Mouse (Mus musculus) olfactory bulb, adult 2 months (tissue): ENCODE data around the gene Cap1. TPM values are rescaled to one million over a fixed set of nuclear protein-coding genes. Genes with fewer than 3 reads are reported as not detected.

Source experiments
- H3K27ac ChIP-seq: fragments of 200-500 bp; 2 replicates; pipeline ENCODE4 v1.5.1; 2012; ENCODE audit warnings: low read depth, low read length; ENCODE audit not compliant: insufficient read depth
- H3K4me1 ChIP-seq: fragments of 200-500 bp; 2 replicates; pipeline ENCODE4 v1.6.1; 2012; ENCODE audit warnings: low read length; ENCODE audit not compliant: control insufficient read depth, insufficient read depth
- H3K4me3 ChIP-seq: fragments of 200-500 bp; 2 replicates; pipeline ENCODE4 v1.5.1; 2012; ENCODE audit warnings: mild to moderate bottlenecking, low read depth, low read length, moderate library complexity; ENCODE audit not compliant: insufficient read depth
- CTCF ChIP-seq: fragments of 200-500 bp; IDR thresholded peaks from 2 replicates; pipeline ENCODE4 v1.5.1; 2012; ENCODE audit warnings: low read depth, mild to moderate bottlenecking, low read length, moderate library complexity; ENCODE audit not compliant: insufficient read depth
- POLR2A ChIP-seq: fragments of 200-500 bp; IDR thresholded peaks from 2 replicates; pipeline ENCODE4 v1.6.1; 2012; ENCODE audit warnings: mild to moderate bottlenecking, low read depth, low read length, moderate library complexity; ENCODE audit not compliant: insufficient read depth
- WGBS: fragments of 180-500 bp; shearing (Covaris S2); methylation state at CpG from one replicate; pipeline ENCODE4 v1.1.7; 2018; 5-methylcytosine and 5-hydroxymethylcytosine counted together
- polyA plus RNA-seq: library from polyadenylated mRNA; stranded (reverse); fragments of >200 nt; gene quantifications from 2 replicates; pipeline ENCODE4 v1.2.4, GENCODE M21; 2012; ENCODE audit warnings: low replicate concordance; ENCODE audit not compliant: missing spikeins, insufficient read depth, insufficient read length

The Cap1 gene
- polyA plus RNA-seq, 1 experiment: 117 TPM

DNA sequence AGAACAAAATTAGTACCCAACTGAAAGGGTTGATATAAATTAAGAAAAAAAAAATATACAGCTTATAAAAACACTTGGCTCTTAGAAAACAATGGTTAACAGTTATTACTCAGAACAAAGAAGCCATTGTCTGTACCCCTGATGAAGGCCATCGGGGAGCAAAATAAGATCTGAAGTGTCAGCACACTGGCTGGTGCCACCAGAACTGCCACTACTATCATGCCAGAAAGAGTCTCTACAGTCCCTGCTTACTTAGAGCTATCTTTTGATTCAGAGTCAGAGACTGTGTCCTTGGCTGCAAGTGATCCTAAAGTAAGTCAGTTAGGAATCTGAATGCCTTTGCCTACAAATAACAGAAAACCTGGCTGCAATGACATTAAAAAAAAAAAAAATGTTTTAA, 5.7 kb upstream of the Cap1 start:
- TF ChIP-seq POLR2A (no peak), CTCF (no peak)
- Histone ChIP-seq H3K4me1 (peaks cover 4% of the 10 kb centered on the region), H3K4me3 (no peak overlapping the region), H3K27ac (no peak overlapping the region)
- WGBS: 8% methylated on average over 1 of the region's 1 CpGs

DNA sequence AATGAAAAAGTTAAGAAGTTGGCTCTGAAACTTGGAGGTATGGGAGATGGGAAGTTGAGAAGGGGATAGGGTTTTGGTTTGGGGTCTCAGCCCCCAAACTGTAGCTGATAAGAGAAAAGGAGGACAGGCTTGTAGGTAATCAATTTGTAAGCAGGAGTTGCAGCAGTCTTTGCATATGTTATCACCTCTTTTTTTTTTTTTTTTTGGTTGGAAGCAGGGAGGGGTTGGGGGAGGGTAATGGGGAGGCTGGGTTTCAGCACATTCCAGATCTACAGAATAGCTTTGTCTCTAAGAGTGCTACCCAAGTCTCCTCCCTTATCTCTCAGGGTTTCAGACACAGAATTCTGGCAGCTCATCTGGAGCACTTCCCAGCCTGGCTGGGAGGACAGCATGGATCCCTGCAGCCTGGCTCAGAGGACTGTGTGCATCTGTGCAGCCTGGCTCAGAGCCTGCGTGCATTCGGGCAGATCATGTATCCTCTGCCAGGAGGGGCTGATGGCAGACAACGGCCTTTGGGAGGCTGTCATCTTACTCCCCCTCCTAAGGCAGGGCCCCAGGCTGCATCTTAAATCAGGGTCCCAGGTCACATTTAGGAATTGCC, 5.1 kb upstream of the Cap1 start:
- Histone ChIP-seq H3K27ac (peak overlapping the region; percentile 58), H3K4me1 (peaks cover 4% of the 10 kb centered on the region), H3K4me3 (no peak overlapping the region)
- TF ChIP-seq CTCF (no peak), POLR2A (no peak)
- 11% methylated on average over 3 of the region's 3 CpGs for WGBS

DNA sequence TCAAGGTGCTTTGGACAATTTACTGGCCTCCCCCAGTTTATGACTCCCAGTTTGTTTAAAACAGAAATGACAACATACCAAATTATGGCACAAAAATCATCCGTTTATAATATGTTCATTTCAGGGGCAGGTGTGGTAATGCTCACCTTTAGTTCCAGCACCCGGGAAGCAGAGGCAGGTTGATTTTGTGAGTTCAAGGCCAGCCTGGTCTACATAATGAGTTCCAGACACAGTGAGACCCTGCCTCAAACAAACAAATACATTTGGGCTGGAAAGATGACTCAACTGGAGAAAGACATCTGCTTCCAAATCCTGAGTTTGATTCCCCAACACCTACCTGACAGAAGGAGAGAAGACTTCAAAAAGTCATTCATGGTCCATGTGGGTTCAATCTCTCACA, 1.5 kb upstream of the Cap1 start:
- no peak for TF ChIP-seq POLR2A
- TF ChIP-seq CTCF: no peak
- Histone ChIP-seq H3K27ac (peak overlapping the region; percentile 98), H3K4me3 (no peak overlapping the region), H3K4me1 (peaks cover 6% of the 10 kb centered on the region)
- WGBS: 76% methylated on average over 2 of the region's 2 CpGs

DNA sequence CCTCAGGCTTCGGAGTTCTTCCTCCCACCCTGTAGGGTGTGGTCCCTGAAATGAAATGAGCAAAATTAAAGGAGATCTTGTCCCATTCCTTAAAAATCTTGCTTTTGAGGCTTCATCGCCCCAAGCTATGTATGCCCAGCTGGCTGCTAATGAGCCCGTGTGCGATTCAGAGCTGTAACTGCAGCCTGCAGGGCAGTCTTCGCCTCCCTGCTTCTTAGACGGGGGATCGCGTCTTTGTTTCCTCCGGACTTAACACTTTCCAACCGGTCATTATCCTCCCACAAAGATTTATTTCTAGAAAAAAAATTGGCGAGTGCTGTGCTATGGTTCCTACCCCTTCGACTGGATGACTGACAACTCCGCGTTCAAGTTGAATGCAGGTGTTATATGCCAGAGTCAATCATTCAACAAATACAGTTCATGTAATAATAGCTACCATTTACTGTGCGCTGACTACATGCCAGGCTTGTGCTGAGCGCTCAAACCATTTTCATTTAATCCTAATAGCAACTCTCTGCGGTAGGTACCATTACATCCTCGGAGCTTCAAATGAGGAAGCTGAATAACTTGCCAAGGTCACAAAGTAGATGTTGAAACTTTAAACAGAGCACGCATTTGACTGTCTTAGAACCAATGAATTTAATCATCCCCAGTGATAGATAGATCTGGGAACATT, 861 bp upstream of the Cap1 start:
- Histone ChIP-seq H3K4me1 (peaks cover 8% of the 10 kb centered on the region), H3K27ac (peak overlapping the region; percentile 98), H3K4me3 (peak overlapping the region; percentile 63)
- TF ChIP-seq CTCF: no peak
- TF ChIP-seq POLR2A: no peak
- under 1% methylated on average over 19 of the region's 19 CpGs for WGBS

DNA sequence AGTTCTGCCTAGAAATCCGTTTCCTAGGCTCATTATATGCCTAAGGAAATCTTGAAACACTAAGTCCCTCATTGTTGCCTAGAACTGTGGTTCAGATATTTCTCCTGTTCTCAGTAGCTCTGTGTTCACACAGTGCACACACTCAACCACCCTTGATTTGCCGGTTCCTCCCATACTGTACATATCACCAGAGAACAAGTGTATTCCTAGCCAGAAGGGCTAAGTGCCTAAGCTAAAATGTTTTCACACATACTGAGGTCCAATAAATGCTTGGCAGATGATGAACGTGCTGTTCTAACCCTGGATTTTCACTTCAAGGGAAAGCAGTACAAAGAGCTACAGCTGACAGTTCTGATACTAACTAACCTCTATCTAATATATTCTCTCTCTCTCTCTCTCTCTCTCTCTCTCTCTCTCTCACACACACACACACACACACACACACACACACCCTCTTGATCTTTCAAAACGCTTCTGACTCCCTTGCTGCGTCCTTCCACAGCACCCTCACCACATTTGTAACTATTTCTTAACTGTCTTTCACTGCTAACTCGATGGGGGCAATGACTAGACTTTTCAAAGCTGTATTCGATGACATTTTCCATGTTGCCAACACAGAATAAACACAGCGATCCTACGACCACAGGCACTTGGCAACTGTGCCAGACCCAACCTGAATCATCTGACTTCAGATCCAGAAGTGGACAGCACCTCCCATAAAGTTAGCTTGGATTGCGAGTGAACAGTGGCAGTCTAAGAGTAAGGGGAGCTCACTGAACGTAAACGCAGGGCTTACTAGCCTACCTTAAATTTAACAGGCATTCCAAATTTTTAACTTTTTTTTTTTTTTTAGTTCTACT, 1.1 kb downstream of the Cap1 start:
- Histone ChIP-seq H3K27ac (peak overlapping the region; percentile 46; the same call in 1 of the 2 replicates), H3K4me1 (peaks cover 10% of the 10 kb centered on the region), H3K4me3 (peak overlapping the region; percentile 72)
- TF ChIP-seq POLR2A: no peak
- no peak for TF ChIP-seq CTCF
- 9% methylated on average over 12 of the region's 12 CpGs for WGBS

DNA sequence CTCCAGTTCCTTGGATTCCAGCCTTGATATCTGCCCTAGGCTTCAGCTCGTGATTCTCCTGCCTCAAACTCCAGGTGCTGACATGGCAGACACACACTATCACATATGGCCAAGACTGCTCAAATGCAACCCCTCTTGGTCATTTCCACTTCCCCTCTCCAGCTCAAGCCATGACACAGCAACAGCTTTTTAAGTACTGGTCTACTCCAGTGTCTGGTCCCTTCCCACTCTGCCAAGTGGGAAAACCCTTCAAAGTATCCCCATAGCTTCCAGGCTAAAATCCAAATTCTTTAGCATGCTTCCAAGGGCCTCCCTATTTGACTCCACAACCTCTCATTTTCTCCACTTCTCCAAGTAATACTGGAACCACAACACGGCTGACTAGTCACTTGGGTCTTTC, 1.8 kb downstream of the Cap1 start:
- 13% methylated on average over 2 of the region's 2 CpGs for WGBS
- peaks cover 10% of the 10 kb centered on the region for H3K4me1 ChIP-seq
- 0 out of 2 replicates have a peak overlapping the region, but pooled peaks have one; percentile 46 for H3K27ac ChIP-seq
- TF ChIP-seq CTCF: no peak
- TF ChIP-seq POLR2A: no peak
- H3K4me3 ChIP-seq: no peak overlapping the region

DNA sequence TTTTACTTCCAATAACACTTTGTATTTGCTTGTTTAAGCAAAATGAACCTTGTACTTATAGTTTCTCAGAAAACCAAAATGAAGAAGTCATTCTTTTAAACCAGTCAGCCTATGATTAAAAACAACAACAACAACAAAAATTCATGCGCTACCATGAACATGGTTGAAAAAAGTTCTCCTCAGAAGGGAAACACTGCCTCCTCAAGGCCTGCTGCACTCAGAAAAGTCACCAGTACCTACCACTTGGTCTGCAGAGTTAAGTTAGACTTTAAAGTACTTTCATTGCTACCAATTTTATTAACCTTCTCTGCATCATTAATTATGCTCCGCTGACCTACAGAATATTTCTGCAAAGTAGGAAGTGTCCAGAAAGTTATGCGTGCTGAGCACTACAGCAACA, 2.6 kb downstream of the Cap1 start:
- Histone ChIP-seq H3K4me1 (peaks cover 11% of the 10 kb centered on the region), H3K27ac (no peak overlapping the region), H3K4me3 (no peak overlapping the region)
- WGBS: 61% methylated on average over 3 of the region's 3 CpGs
- TF ChIP-seq POLR2A: no peak
- no peak for TF ChIP-seq CTCF

DNA sequence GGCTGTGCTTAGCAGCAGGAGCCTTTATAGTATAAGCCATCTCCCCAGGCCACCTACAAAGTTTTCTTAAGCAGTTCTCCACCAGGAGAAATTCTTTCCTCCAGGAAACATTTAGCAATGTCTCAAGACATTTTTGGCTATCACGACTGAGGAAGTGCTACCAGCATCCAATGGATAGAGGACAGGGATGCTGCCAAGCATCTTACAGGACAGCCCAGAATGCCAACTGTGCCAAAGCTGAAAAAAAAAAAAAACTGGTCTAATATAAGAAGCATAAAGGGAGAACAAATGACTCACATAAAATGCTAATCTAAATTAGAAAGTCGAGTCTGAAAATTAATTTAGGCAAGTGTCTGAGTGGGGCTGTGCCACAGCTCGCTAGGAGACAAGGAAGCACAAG, 3.3 kb downstream of the Cap1 start:
- no peak overlapping the region for H3K27ac ChIP-seq
- WGBS: 18% methylated on average over 3 of the region's 3 CpGs
- TF ChIP-seq CTCF (no peak), POLR2A (no peak)

DNA sequence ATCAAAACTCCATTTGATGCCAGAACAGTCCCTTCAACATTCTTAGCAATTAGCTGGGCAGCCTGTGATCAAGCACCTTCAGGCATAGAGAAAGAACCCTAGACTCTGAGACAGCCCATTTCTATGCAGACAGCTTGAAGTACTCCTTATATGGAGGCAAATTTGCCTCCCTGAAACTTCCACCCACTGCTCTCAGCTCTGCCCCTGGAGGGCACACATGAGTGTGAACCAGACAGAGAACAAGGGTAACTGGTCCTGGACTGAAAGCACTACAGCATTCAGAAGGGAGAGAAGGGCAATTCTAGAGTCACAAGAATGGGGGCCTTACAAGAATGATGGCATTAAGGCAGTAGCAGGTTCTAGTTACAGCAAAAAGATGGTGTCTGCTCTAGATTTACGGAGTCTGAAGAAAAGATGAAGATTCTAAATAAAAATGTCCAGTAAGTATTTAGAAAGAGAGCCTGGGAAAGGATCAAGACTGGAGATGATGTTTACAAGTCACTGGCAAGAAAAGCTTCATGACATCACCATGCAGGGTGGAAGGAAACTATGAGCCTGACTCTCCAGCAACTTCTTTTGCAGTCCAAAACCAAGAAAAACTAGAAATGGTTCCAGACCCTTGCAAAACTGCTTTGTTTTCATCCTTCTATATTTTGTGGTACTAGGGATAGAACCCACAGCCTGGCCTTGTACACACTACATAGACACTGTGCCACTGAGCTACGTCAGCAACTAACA, 7.4 kb downstream of the Cap1 start:
- H3K27ac ChIP-seq: no peak overlapping the region
- TF ChIP-seq CTCF: no peak
- WGBS: 87% methylated on average over 2 of the region's 2 CpGs

More for the DNA sequence above, 3.3 kb downstream of the Cap1 start:
- H3K4me1 ChIP-seq: peaks cover 12% of the 10 kb centered on the region
- no peak overlapping the region for H3K4me3 ChIP-seq

More for the DNA sequence above, 7.4 kb downstream of the Cap1 start:
- no peak overlapping the region for H3K4me3 ChIP-seq
- H3K4me1 ChIP-seq: peaks cover 10% of the 10 kb centered on the region
